Mouse (Mus musculus): ENCODE results near the gene Bud23. TPM values are rescaled to one million over a fixed set of nuclear protein-coding genes. Genes with fewer than 3 reads are reported as not detected.

The Bud23 gene
- polyA plus RNA-seq, 1 experiment from 2014 or later, result 109 TPM

Other genes with a start within 250 kb of the Bud23 start
- gene Tmem270, start 158.2 kb downstream of the Bud23 start, polyA plus RNA-seq (2015; fragmentation: Nextera tagmentation; extraction: Ambion mirVana), result not detected in 2 replicates
- gene Cldn13, start 149.4 kb downstream of the Bud23 start, polyA plus RNA-seq (2015; fragmentation: Nextera tagmentation; extraction: Ambion mirVana), result 0.27 and 1.3 TPM in 2 replicates
- 13.9 and 17.0 TPM in 2 replicates for gene Mettl27, start 132.6 kb downstream of the Bud23 start, polyA plus RNA-seq (2015; fragmentation: Nextera tagmentation; extraction: Ambion mirVana)
- gene Cldn4, start 118.0 kb downstream of the Bud23 start, polyA plus RNA-seq (2015; fragmentation: Nextera tagmentation; extraction: Ambion mirVana), result 46.3 and 68.0 TPM in 2 replicates
- 26.0 and 27.2 TPM in 2 replicates for gene Cldn3, start 78.7 kb downstream of the Bud23 start, polyA plus RNA-seq (2015; fragmentation: Nextera tagmentation; extraction: Ambion mirVana)
- 66.1 and 68.2 TPM in 2 replicates for gene Abhd11, start 55.8 kb downstream of the Bud23 start, polyA plus RNA-seq (2015; fragmentation: Nextera tagmentation; extraction: Ambion mirVana)
- gene Stx1a, start 41.5 kb downstream of the Bud23 start, polyA plus RNA-seq (2015; fragmentation: Nextera tagmentation; extraction: Ambion mirVana), result 9.9 and 11.3 TPM in 2 replicates
- gene Dnajc30, start 757 bp downstream of the Bud23 start, polyA plus RNA-seq (2015; fragmentation: Nextera tagmentation; extraction: Ambion mirVana), result 31.2 and 33.3 TPM in 2 replicates
- 7.6 and 9.5 TPM in 2 replicates for gene Vps37d, start 13.3 kb upstream of the Bud23 start, polyA plus RNA-seq (2015; fragmentation: Nextera tagmentation; extraction: Ambion mirVana)
- 0.82 and 0.86 TPM in 2 replicates for gene Mlxipl, start 24.9 kb upstream of the Bud23 start, polyA plus RNA-seq (2015; fragmentation: Nextera tagmentation; extraction: Ambion mirVana)
- gene Tbl2, start 84.7 kb upstream of the Bud23 start, polyA plus RNA-seq (2015; fragmentation: Nextera tagmentation; extraction: Ambion mirVana), result 30.1 and 33.4 TPM in 2 replicates
- 47.6 and 50.4 TPM in 2 replicates for gene Bcl7b, start 103.3 kb upstream of the Bud23 start, polyA plus RNA-seq (2015; fragmentation: Nextera tagmentation; extraction: Ambion mirVana)
- gene Baz1b, start 122.3 kb upstream of the Bud23 start, polyA plus RNA-seq (2015; fragmentation: Nextera tagmentation; extraction: Ambion mirVana), result 34.3 and 38.4 TPM in 2 replicates
- gene Fzd9, start 186.3 kb upstream of the Bud23 start, polyA plus RNA-seq (2015; fragmentation: Nextera tagmentation; extraction: Ambion mirVana), result 18.6 and 23.3 TPM in 2 replicates